Mouse (Mus musculus) induced T-regulatory cell, adult 2 months (primary cell): ENCODE data around the gene Stpg2.

ENCODE experiments used
- DNase-seq: peaks from one replicate; pipeline ENCODE4 v3.0.0-alpha.2; 2012; ENCODE audit warnings: low read depth

Stpg2 gene

DNA sequence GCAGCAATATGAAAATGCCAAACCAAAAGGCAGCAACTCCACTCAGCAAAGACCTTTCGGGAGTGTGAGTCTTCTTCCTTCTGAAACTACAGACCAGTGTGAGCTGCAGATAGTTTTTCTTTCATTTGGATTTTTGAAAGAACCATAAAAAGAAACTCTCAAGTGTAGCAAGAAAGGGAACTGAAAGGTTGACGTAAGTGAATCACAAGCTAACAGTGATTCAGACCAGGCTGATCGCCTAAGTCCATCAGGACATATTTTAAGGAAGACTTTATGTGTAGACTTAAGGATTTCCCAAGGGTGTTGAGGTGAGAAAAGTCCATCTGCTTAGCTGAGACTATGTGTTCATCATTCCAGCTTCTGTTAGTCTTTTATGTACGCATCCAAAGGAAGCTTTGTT, 533.9 kb downstream of the Stpg2 start:
- no peak for DNase-seq
